Mouse (Mus musculus) bone marrow macrophage, adult 2 months (primary cell): ENCODE data around the gene Pold1.

Experiments
- CTCF ChIP-seq: IDR thresholded peaks from 2 replicates; pipeline ENCODE4 v1.5.1; 2012; ENCODE audit warnings: low read depth, mild to moderate bottlenecking, low read length, moderate library complexity
- POLR2A ChIP-seq: IDR thresholded peaks from 2 replicates; pipeline ENCODE4 v1.6.1; 2012; ENCODE audit warnings: mild to moderate bottlenecking, low read depth, low read length, borderline replicate concordance

- TF ChIP-seq POLR2A (no peak), CTCF (no peak)
These were observed 29.3 kb downstream of the Pold1 start for GRCm38 (mm10) chr7:44519240-44519913.
